Mouse (Mus musculus) embryonic facial prominence, embryonic 14.5 days (tissue): Measurements from ENCODE around the gene Sec23b. TPM values are rescaled to one million over a fixed set of nuclear protein-coding genes. Genes with fewer than 3 reads are reported as not detected.

Experiments used
- ATAC-seq: fragments of 200-750 bp; cut with Nextera tagmentation; 2 replicates; pipeline ENCODE4 v1.8.0; 2017; ENCODE audit warnings: low read depth, moderate number of reproducible peaks, moderate TSS enrichment
- DNase-seq: peaks from one replicate; pipeline ENCODE4 v3.0.0-alpha.2; 2015; ENCODE audit warnings: low spot score
- H3K27ac ChIP-seq: fragments of 300-500 bp; sonication (generic); replicated peaks from 2 replicates; pipeline ENCODE4 v1.5.1; 2014; ENCODE audit warnings: low read depth, mild to moderate bottlenecking, low read length, moderate library complexity
- H3K27me3 ChIP-seq: fragments of 300-500 bp; sonication (generic); replicated peaks from 2 replicates; pipeline ENCODE4 v1.6.1; 2014; ENCODE audit warnings: low read length; ENCODE audit not compliant: control insufficient read depth, insufficient read depth
- H3K36me3 ChIP-seq: fragments of 300-500 bp; sonication (generic); 2 replicates; pipeline ENCODE4 v1.6.1; 2014; ENCODE audit warnings: low read length, mixed read lengths; ENCODE audit not compliant: control insufficient read depth, insufficient read depth
- H3K4me1 ChIP-seq: fragments of 300-500 bp; sonication (generic); 2 replicates; pipeline ENCODE4 v1.6.1; 2014; ENCODE audit warnings: antibody characterized with exemption, low read length; ENCODE audit not compliant: control insufficient read depth, insufficient read depth
- H3K4me2 ChIP-seq: fragments of 300-500 bp; sonication (generic); 2 replicates; pipeline ENCODE4 v1.6.1; 2014; ENCODE audit warnings: low read depth, mild to moderate bottlenecking, low read length, moderate library complexity, mixed read lengths
- H3K4me3 ChIP-seq: fragments of 300-500 bp; sonication (generic); 2 replicates; pipeline ENCODE4 v1.5.1; 2014; ENCODE audit warnings: low read depth, mild to moderate bottlenecking, low read length
- H3K9ac ChIP-seq: fragments of 300-500 bp; sonication (generic); 2 replicates; pipeline ENCODE4 v1.6.1; 2014; ENCODE audit warnings: low read depth, mild to moderate bottlenecking, low read length, moderate library complexity, mixed read lengths
- H3K9me3 ChIP-seq: fragments of 300-500 bp; sonication (generic); 2 replicates; pipeline ENCODE4 v1.6.1; 2016; ENCODE audit warnings: low read length; ENCODE audit not compliant: control insufficient read depth
- WGBS: fragments of 180-500 bp; shearing (Covaris S2); extraction: QIAGEN DNeasy Blood & Tissue Kit; methylation state at CpG from one replicate; pipeline ENCODE4 v1.1.7; 2014; 5-methylcytosine and 5-hydroxymethylcytosine counted together
- polyA plus RNA-seq: library from polyadenylated mRNA; unstranded; fragments of >200 nt; fragmentation: Nextera tagmentation; extraction: Ambion mirVana; gene quantifications from 2 replicates; pipeline ENCODE4 v1.2.1, GENCODE M21; 2014

The Sec23b gene
- polyA plus RNA-seq, 1 experiment from 2014 or later: 78.8 TPM

DNA sequence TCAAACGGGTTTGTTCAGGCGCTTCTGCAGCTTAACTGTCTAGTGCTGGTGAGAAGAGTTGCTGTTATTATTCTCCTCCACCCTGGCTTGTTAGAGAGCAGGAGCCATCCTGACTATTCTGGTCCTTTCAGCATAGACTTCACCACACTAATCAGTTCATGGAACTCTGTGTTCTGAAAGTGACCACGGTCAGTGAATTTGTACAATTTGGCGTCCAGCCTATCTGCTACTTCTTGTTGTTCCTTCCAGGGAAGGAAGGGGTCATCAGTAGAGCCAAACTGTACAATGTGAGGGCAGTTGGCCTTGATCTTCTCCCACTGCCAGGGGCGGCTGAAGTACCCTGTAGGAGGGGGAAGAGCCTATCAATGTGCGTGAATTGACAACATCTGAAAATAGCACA lies 12.4 kb upstream of the Sec23b start:
- DNase-seq (no peak), ATAC-seq (no peak)
- no peaks in the 10 kb centered on the region for H3K9me3 ChIP-seq
- no peak overlapping the region for H3K9ac ChIP-seq
- no peak overlapping the region for H3K4me3 ChIP-seq
- peaks cover 77% of the 10 kb centered on the region for H3K36me3 ChIP-seq
- no peak overlapping the region for H3K27ac ChIP-seq
- H3K27me3 ChIP-seq: no peaks in the 10 kb centered on the region
- H3K4me1 ChIP-seq: 0 out of 2 replicates have a peak, but pooled peaks cover 3% of the 10 kb centered on the region
- WGBS: 92% methylated on average over 6 of the region's 6 CpGs
- H3K4me2 ChIP-seq: no peak overlapping the region

GRCm38 (mm10) chr2:144544630-144545029 lies 11.4 kb upstream of the Sec23b start:
- peaks cover 67% of the 10 kb centered on the region for H3K36me3 ChIP-seq
- H3K4me3 ChIP-seq: no peak overlapping the region
- ATAC-seq (no peak), DNase-seq (peak; percentile 34)
- no peaks in the 10 kb centered on the region for H3K9me3 ChIP-seq
- H3K9ac ChIP-seq: no peak overlapping the region
- no peak overlapping the region for H3K4me2 ChIP-seq
- no peak overlapping the region for H3K27ac ChIP-seq
- H3K27me3 ChIP-seq: no peaks in the 10 kb centered on the region
- 77% methylated on average over 6 of the region's 6 CpGs for WGBS
- 0 out of 2 replicates have a peak, but pooled peaks cover 3% of the 10 kb centered on the region for H3K4me1 ChIP-seq

DNA sequence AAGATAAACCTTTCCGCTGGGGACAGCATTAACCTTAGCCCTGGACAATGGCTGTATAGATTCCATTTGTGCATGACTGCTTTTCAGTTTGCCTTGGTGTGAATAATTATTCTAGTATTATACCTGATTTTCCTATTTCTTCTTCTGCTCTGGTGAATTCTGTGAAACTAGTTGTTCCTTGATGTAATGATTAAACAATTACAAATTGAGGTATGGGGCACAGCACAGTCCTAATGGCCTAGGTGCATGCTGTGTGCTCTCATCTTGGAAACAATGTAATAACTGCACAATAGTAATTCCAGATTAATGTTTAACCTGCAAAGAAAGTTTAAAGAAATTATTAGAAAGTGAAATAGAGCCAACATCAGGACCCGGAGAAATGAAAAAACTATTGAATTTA lies 11.0 kb upstream of the Sec23b start:
- no peak for DNase-seq
- H3K36me3 ChIP-seq: peaks cover 63% of the 10 kb centered on the region
- 93% methylated on average over 2 of the region's 2 CpGs for WGBS

DNA sequence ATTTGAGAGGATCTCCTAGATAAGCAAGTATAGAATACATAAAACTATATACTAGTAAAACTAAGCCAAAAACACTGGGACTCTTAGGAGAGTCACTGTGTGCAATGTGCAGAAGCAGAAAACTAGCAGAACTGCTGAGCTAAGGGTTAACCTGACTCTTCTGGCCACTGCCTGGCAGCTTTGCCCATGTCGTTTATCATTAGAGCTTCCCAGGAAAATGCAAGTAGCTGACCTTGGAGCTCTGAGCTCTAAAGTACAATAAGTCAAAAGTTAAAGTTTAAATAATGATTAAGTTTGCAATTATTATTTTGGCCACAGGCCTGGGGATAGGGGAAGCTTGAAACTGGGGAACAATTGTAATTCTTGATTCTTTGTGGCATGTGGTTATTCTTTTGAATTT lies 10.5 kb upstream of the Sec23b start:
- Histone ChIP-seq H3K36me3 (peaks cover 59% of the 10 kb centered on the region), H3K9me3 (no peaks in the 10 kb centered on the region), H3K9ac (no peak overlapping the region), H3K4me2 (no peak overlapping the region), H3K27me3 (no peaks in the 10 kb centered on the region), H3K4me1 (0 out of 2 replicates have a peak, but pooled peaks cover 3% of the 10 kb centered on the region), H3K4me3 (no peak overlapping the region), H3K27ac (no peak overlapping the region)
- DNase-seq (no peak), ATAC-seq (no peak)
- WGBS: 58% methylated on average over 1 of the region's 1 CpGs

More for the DNA sequence above, 11.0 kb upstream of the Sec23b start:
- Histone ChIP-seq H3K27ac (no peak overlapping the region), H3K4me3 (no peak overlapping the region), H3K27me3 (no peaks in the 10 kb centered on the region), H3K4me1 (0 out of 2 replicates have a peak, but pooled peaks cover 3% of the 10 kb centered on the region), H3K9me3 (no peaks in the 10 kb centered on the region), H3K4me2 (no peak overlapping the region), H3K9ac (no peak overlapping the region)
- ATAC-seq: no peak

DNA sequence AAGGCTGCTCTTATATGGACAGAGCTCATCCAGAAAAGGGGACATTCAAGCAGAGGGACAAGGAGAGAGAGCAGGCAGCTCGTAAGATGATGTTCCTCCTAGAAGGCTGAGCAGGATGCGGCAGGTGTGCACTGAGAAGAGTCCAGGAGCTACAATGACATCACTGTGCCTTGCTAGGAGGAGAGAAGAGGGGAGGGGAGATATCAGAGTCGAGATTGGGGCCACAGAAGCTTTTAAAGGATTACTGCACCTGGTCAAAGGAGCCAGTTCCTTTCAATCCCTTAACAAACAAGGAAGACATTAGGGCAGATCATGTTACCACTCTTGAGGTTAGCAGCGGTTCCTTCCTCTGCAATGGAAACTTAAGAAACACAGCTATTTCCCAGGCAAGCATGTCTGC lies 8.5 kb upstream of the Sec23b start:
- ATAC-seq (peak; percentile 67), DNase-seq (peak; percentile 62)
- 57% methylated on average over 4 of the region's 4 CpGs for WGBS
- no peak overlapping the region for H3K9ac ChIP-seq
- H3K4me3 ChIP-seq: no peak overlapping the region
- H3K4me1 ChIP-seq: 0 out of 2 replicates have a peak, but pooled peaks cover 3% of the 10 kb centered on the region
- H3K9me3 ChIP-seq: no peaks in the 10 kb centered on the region
- no peak overlapping the region for H3K4me2 ChIP-seq
- no peak overlapping the region for H3K27ac ChIP-seq
- no peaks in the 10 kb centered on the region for H3K27me3 ChIP-seq
- H3K36me3 ChIP-seq: peaks cover 42% of the 10 kb centered on the region

- peak within 1 kb of the TSS; percentile 86 for H3K27ac ChIP-seq
- under 1% methylated on average over 17 of the region's 17 CpGs for WGBS
Observed at GRCm38 (mm10) chr2:144550529-144550928, 5.5 kb upstream of the Sec23b start, which contains the start of gene Rbbp9. TSS of gene Rbbp9 (minus strand) at chr2:144550869.

DNA sequence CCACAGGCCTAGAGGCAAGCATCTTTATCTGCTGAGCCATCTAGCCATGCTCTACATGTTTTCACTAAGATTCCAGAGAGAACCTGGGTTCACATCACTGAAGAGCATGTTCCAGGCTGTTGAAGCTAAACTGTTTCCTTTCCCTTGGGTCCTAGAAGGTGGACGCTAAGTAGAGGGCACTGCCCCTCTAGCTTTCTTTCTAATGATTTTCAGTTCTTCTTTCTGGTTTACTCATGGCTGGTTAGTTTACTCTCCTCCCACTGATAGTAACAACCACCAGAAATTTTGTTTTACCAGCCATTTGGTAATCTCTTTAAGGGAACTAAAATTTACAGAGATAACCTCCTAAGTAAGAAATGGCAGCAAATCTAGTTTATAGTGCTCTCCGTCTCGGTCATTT lies 2.1 kb upstream of the Sec23b start:
- no peak for DNase-seq

More at GRCm38 (mm10) chr2:144550529-144550928, 5.5 kb upstream of the Sec23b start, which contains the start of gene Rbbp9:
- ATAC-seq (peak; percentile 92), DNase-seq (peak; percentile 94)
- peaks cover 22% of the 10 kb centered on the region for H3K36me3 ChIP-seq
- H3K4me1 ChIP-seq: peaks cover 3% of the 10 kb centered on the region; the same call in 1 of the 2 replicates
- peak within 1 kb of the TSS; percentile 63 for H3K4me3 ChIP-seq
- H3K9me3 ChIP-seq: no peaks in the 10 kb centered on the region
- no peaks in the 10 kb centered on the region for H3K27me3 ChIP-seq
- peak within 1 kb of the TSS; percentile 71 for H3K4me2 ChIP-seq
- peak within 1 kb of the TSS; percentile 76 for H3K9ac ChIP-seq

GRCm38 (mm10) chr2:144555286-144555819 lies 676 bp upstream of the Sec23b start:
- Histone ChIP-seq H3K4me2 (peak overlapping the region; percentile 68), H3K27me3 (no peaks in the 10 kb centered on the region), H3K9me3 (no peaks in the 10 kb centered on the region), H3K4me1 (peaks cover 8% of the 10 kb centered on the region), H3K36me3 (peaks cover 13% of the 10 kb centered on the region; the same call in 1 of the 2 replicates), H3K4me3 (peak overlapping the region; percentile 67), H3K9ac (peak overlapping the region; percentile 79), H3K27ac (peak overlapping the region; percentile 95)
- ATAC-seq (no peak; the same call in 1 of the 2 replicates), DNase-seq (peak; percentile 50)
- 2% methylated on average over 14 of the region's 14 CpGs for WGBS

More for the DNA sequence above, 2.1 kb upstream of the Sec23b start:
- Histone ChIP-seq H3K4me2 (no peak overlapping the region), H3K4me3 (no peak overlapping the region), H3K27ac (no peak overlapping the region), H3K9ac (no peak overlapping the region), H3K27me3 (no peaks in the 10 kb centered on the region), H3K4me1 (peaks cover 8% of the 10 kb centered on the region), H3K9me3 (no peaks in the 10 kb centered on the region), H3K36me3 (no peaks in the 10 kb centered on the region)
- 93% methylated on average over 3 of the region's 3 CpGs for WGBS
- no peak for ATAC-seq

- ATAC-seq (no peak), DNase-seq (no peak)
- WGBS: 80% methylated on average over 4 of the region's 4 CpGs
- Histone ChIP-seq H3K4me2 (no peak overlapping the region), H3K27me3 (no peaks in the 10 kb centered on the region), H3K9ac (no peak overlapping the region), H3K27ac (no peak overlapping the region), H3K9me3 (0 out of 2 replicates have a peak, but pooled peaks cover 4% of the 10 kb centered on the region), H3K4me3 (no peak overlapping the region), H3K4me1 (no peaks in the 10 kb centered on the region), H3K36me3 (peaks cover 62% of the 10 kb centered on the region)
Observed at GRCm38 (mm10) chr2:144588723-144589122, 32.7 kb downstream of the Sec23b start.
